Mouse (Mus musculus) forebrain, embryonic 11.5 days (tissue): ENCODE results near the gene Amhr2. TPM values are rescaled to one million over a fixed set of nuclear protein-coding genes. Genes with fewer than 3 reads are reported as not detected.

Experiments
- ATAC-seq: fragments of 200-750 bp; cut with Nextera tagmentation; replicated peaks from 2 replicates; pipeline ENCODE4 v1.8.0; 2017; ENCODE audit warnings: moderate TSS enrichment; ENCODE audit not compliant: low FRiP score
- DNase-seq: peaks from one replicate; pipeline ENCODE4 v3.0.0-alpha.2; 2017; ENCODE audit warnings: low spot score
- H3K27ac ChIP-seq: fragments of 300-500 bp; sonication (generic); 2 replicates; pipeline ENCODE4 v1.5.1; 2014; ENCODE audit warnings: low read depth, low read length
- H3K27me3 ChIP-seq: fragments of 300-500 bp; sonication (generic); 2 replicates; pipeline ENCODE4 v1.6.1; 2014; ENCODE audit warnings: mild to moderate bottlenecking, low read length, mixed read lengths; ENCODE audit not compliant: control insufficient read depth, insufficient read depth
- H3K36me3 ChIP-seq: fragments of 300-500 bp; sonication (generic); 2 replicates; pipeline ENCODE4 v1.6.1; 2014; ENCODE audit warnings: mild to moderate bottlenecking, low read length, moderate library complexity, mixed read lengths; ENCODE audit not compliant: control insufficient read depth, insufficient read depth
- H3K4me1 ChIP-seq: fragments of 300-500 bp; sonication (generic); replicated peaks from 2 replicates; pipeline ENCODE4 v1.6.1; 2014; ENCODE audit warnings: low read length, mixed read lengths; ENCODE audit not compliant: control insufficient read depth, insufficient read depth
- H3K4me2 ChIP-seq: fragments of 300-500 bp; sonication (generic); 2 replicates; pipeline ENCODE4 v1.6.1; 2014; ENCODE audit warnings: low read depth, mild to moderate bottlenecking, low read length, moderate library complexity, mixed read lengths; ENCODE audit not compliant: severe bottlenecking
- H3K4me3 ChIP-seq: fragments of 300-500 bp; sonication (generic); 2 replicates; pipeline ENCODE4 v1.5.1; 2014; ENCODE audit warnings: low read depth, low read length
- H3K9ac ChIP-seq: fragments of 300-500 bp; sonication (generic); 2 replicates; pipeline ENCODE4 v1.6.1; 2014; ENCODE audit warnings: low read length
- H3K9me3 ChIP-seq: fragments of 300-500 bp; sonication (generic); 2 replicates; pipeline ENCODE4 v1.6.1; 2016; ENCODE audit warnings: low read length, mixed read lengths; ENCODE audit not compliant: control insufficient read depth
- WGBS: fragments of 180-500 bp; shearing (Covaris S2); extraction: QIAGEN DNeasy Blood & Tissue Kit; methylation state at CpG from one replicate; pipeline ENCODE4 v1.1.7; 2014; 5-methylcytosine and 5-hydroxymethylcytosine counted together
- polyA plus RNA-seq: library from polyadenylated mRNA; unstranded; fragments of >200 nt; fragmentation: Nextera tagmentation; extraction: Ambion mirVana; gene quantifications from 2 replicates; pipeline ENCODE4 v1.2.1, GENCODE M21; 2014

The Amhr2 gene
- polyA plus RNA-seq, 1 experiment from 2014 or later, result 1.0 TPM

DNA sequence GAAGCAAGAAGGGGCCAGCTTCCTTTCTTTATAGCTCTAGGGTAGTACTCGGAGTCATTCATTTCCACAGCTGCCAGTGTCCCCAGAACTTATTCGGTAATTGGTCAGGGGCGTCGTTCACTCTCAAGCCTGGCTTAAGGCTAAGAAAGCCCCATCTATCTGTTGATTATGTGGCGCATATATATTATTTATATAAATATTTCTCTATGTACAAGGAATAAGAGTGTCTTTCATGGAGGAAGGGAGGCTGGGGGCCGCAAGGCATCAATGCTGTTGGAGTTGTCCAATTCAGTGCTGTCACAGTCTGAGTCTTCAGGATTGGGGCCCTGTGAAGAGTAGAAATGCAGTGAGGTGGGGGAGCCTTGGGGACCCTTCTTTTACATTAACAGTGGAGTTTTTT lies 54.7 kb downstream of the Amhr2 start:
- H3K27ac ChIP-seq, result no peak overlapping the region
- no peak overlapping the region for H3K4me2 ChIP-seq
- H3K9ac ChIP-seq, result no peak overlapping the region
- H3K36me3 ChIP-seq, result peaks cover 22% of the 10 kb centered on the region
- no peak for DNase-seq
- H3K4me1 ChIP-seq, result no peaks in the 10 kb centered on the region
- H3K9me3 ChIP-seq, result no peaks in the 10 kb centered on the region
- no peak overlapping the region for H3K4me3 ChIP-seq
- ATAC-seq, result no peak
- no peaks in the 10 kb centered on the region for H3K27me3 ChIP-seq
- WGBS, result 89% methylated on average over 6 of the region's 6 CpGs

DNA sequence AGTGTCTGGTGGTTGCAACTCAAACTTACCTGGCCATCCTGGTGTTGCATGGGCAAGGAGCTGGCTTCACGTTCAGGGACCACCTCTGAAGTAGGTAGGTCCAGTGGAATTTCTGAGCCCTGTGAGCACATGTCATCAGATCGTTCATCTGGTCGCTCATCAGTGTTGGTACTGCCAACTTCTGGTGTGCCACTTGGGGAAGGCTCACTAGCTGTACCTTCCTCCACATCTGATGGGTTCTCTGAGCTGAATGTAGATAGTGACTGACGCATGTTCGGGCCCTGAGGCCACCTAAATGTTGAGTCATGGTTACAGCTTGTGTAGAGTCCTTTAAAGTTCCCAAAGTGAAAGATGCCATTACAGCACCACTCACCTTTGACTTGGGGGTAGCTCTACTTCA lies 55.3 kb downstream of the Amhr2 start:
- Histone ChIP-seq H3K4me1 (no peaks in the 10 kb centered on the region), H3K4me3 (no peak overlapping the region), H3K9me3 (no peaks in the 10 kb centered on the region), H3K4me2 (no peak overlapping the region), H3K36me3 (peaks cover 22% of the 10 kb centered on the region), H3K27ac (no peak overlapping the region), H3K27me3 (no peaks in the 10 kb centered on the region), H3K9ac (no peak overlapping the region)
- 91% methylated on average over 5 of the region's 5 CpGs for WGBS
- no peak for ATAC-seq
- no peak for DNase-seq

DNA sequence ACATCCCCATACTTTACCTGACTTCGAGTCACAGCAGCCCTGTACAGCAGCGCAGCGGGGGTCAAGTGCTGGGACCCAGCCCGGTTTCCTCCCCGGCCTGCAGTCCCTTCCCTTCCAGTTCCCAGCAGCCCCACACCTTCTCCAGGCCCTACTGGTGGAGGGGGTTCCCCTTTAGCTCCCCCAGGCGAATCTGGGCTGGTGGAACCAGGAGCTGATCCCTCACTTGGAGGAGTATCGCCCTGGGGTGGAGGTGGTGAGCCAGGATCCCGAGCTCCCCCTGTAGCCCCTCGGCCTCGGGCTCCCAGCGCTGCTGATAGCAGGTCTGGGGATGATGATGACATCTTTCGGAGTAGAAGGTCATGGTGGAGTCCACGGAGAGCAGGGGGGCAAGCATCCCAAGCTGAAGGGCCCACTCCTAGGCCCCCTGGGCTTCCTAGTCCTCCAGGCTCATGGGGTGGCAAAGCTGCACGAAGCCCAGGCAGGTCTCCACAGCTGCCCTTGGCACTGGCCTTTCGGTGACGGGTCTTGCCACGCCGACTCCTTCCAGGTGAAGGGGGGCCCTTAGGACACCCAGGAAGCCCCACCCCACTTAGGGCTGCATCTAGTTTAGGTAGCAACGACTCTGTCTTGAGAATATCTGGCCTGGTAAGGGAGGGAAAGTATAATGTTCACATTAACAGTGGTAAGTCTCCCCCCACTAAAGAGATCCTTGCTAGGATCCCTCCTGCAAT lies 56.1 kb downstream of the Amhr2 start:
- Histone ChIP-seq H3K27me3 (no peaks in the 10 kb centered on the region), H3K36me3 (peaks cover 22% of the 10 kb centered on the region), H3K4me3 (no peak overlapping the region), H3K4me2 (no peak overlapping the region), H3K27ac (no peak overlapping the region), H3K9me3 (no peaks in the 10 kb centered on the region), H3K9ac (no peak overlapping the region), H3K4me1 (no peaks in the 10 kb centered on the region)
- 88% methylated on average over 19 of the region's 19 CpGs for WGBS
- ATAC-seq (no peak), DNase-seq (no peak)

DNA sequence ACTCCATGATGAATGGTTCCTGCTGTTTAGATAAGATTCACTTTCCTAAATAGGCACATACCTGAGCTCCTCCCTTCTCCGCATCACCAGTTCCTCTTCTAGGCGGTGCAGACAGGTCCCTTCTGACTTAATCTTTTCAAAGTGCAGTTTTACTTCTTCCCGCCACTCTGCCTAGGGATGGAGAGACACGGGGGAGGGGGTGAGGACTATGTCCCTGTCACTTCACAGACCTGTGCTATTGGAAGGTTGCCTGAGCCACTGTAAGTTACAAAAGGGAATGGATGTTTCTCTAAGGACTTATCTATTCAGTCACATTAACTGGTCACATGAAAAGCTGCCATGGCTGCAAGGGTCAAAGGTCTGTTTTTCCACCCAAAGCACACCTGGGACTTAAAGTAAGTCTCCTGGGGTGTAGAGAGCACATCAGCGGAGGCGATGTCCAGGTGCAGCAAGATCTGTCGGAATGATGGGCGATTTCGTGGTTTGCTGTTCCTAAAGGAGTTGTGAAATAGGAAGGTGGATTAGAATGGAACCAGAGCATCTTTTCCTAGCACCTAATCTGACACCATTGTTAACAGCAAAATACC lies 57.2 kb downstream of the Amhr2 start:
- Histone ChIP-seq H3K4me1 (no peaks in the 10 kb centered on the region), H3K9ac (no peak overlapping the region), H3K9me3 (no peaks in the 10 kb centered on the region), H3K4me2 (no peak overlapping the region), H3K4me3 (no peak overlapping the region), H3K27me3 (no peaks in the 10 kb centered on the region), H3K36me3 (peaks cover 20% of the 10 kb centered on the region), H3K27ac (no peak overlapping the region)
- DNase-seq (no peak), ATAC-seq (no peak)
- 82% methylated on average over 9 of the region's 9 CpGs for WGBS

DNA sequence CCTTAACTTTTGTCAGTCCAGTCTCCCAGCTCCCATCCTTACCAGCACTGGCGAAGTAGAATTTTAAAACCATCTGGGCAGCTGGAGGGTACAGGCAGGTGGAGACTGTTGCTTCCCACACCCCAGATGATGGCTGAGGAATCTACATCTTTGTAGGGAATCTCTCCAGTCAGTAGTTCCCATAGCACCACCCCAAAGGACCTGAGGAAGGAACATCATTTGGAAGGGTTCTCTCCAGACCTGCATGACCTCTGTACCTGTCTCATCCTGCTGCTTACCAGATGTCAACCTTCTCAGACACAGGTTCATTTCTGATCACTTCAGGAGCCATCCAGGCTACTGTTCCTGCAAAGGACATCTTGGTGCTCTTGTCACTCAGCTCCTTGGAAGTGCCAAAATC lies 58.3 kb downstream of the Amhr2 start, which contains the start of gene Gm10337:
Gene Gm10337, plus strand, starts transcription at position 276 of the 400 bp plus-strand sequence.
- DNase-seq (no peak), ATAC-seq (no peak)
- Histone ChIP-seq H3K9me3 (no peaks in the 10 kb centered on the region), H3K9ac (no peak within 1 kb of the TSS), H3K27me3 (no peaks in the 10 kb centered on the region), H3K36me3 (peaks cover 17% of the 10 kb centered on the region), H3K4me2 (no peak within 1 kb of the TSS), H3K27ac (no peak within 1 kb of the TSS), H3K4me3 (no peak within 1 kb of the TSS), H3K4me1 (no peaks in the 10 kb centered on the region)
- WGBS, result 85% methylated on average over 1 of the region's 1 CpGs

Other genes starting within 250 kb of the Amhr2 start
- 79.8 and 80.7 TPM in 2 replicates for gene Zfp740, start 242.1 kb upstream of the Amhr2 start, polyA plus RNA-seq
- gene Csad, start 240.6 kb upstream of the Amhr2 start, polyA plus RNA-seq, result 38.2 and 39.2 TPM in 2 replicates
- gene Itgb7, start 213.4 kb upstream of the Amhr2 start, polyA plus RNA-seq, result 0.76 and 1.1 TPM in 2 replicates
- 19.3 and 19.7 TPM in 2 replicates for gene Rarg, start 187.8 kb upstream of the Amhr2 start, polyA plus RNA-seq
- gene Gm9918, start 174.8 kb upstream of the Amhr2 start, polyA plus RNA-seq, result 0.21 and 0.48 TPM in 2 replicates
- gene Mfsd5, start 165.9 kb upstream of the Amhr2 start, polyA plus RNA-seq, result 55.6 and 64.7 TPM in 2 replicates
- 58.3 and 60.3 TPM in 2 replicates for gene Espl1, start 149.1 kb upstream of the Amhr2 start, polyA plus RNA-seq
- gene Pfdn5, start 119.3 kb upstream of the Amhr2 start, polyA plus RNA-seq, result 357 and 374 TPM in 2 replicates
- gene Myg1, start 113.7 kb upstream of the Amhr2 start, polyA plus RNA-seq, result 113 and 124 TPM in 2 replicates
- gene Aaas, start 94.6 kb upstream of the Amhr2 start, polyA plus RNA-seq, result 103 and 114 TPM in 2 replicates
- gene Sp7, start 78.2 kb upstream of the Amhr2 start, polyA plus RNA-seq, result 0.20 and 0.52 TPM in 2 replicates
- gene Sp1, start 39.2 kb upstream of the Amhr2 start, polyA plus RNA-seq, result 12.2 and 12.5 TPM in 2 replicates
- 87.9 and 97.2 TPM in 2 replicates for gene Prr13, start 13.7 kb downstream of the Amhr2 start, polyA plus RNA-seq
- 236 and 247 TPM in 2 replicates for gene Pcbp2, start 25.2 kb downstream of the Amhr2 start, polyA plus RNA-seq
- 15.6 TPM in 1 of 2 replicates, not detected in the other for gene Gm10337, start 58.4 kb downstream of the Amhr2 start, polyA plus RNA-seq
- gene Map3k12, start 71.7 kb downstream of the Amhr2 start, polyA plus RNA-seq, result 25.4 and 28.4 TPM in 2 replicates
- gene Tarbp2, start 72.8 kb downstream of the Amhr2 start, polyA plus RNA-seq, result 98.9 and 109 TPM in 2 replicates
- gene Npff, start 79.6 kb downstream of the Amhr2 start, polyA plus RNA-seq, result 0.80 and 2.1 TPM in 2 replicates
- gene Gm28047, start 179.7 kb downstream of the Amhr2 start, polyA plus RNA-seq, result 0.37 TPM in 1 of 2 replicates, not detected in the other
- 15.1 and 15.5 TPM in 2 replicates for gene Atf7, start 180.1 kb downstream of the Amhr2 start, polyA plus RNA-seq
- gene Atp5g2, start 227.0 kb downstream of the Amhr2 start, polyA plus RNA-seq, result 52.7 and 58.4 TPM in 2 replicates